Mouse (Mus musculus): Measurements from ENCODE around the gene Aldh3a2.

GRCm38 (mm10) chr11:61183820-61184219, 83.4 kb downstream of the Aldh3a2 start:
- TF ChIP-seq MAX (IDR thresholded peaks at IDR 0.05; ENCODE audit: low read length): no peak
- no peak for TF ChIP-seq USF2 (IDR thresholded peaks at IDR 0.05; ENCODE audit: borderline replicate concordance in 1 of 2, insufficient read depth in 1 of 2, low read depth in 1 of 2, low read length in 2 of 2)
- TF ChIP-seq CTCF (IDR thresholded peaks at IDR 0.05 in 2 of 3, conservative IDR thresholded peaks at IDR 0.05 in 1 of 3; ENCODE audit: control insufficient read depth in 1 of 3, insufficient read depth in 1 of 3, low read depth in 2 of 3, low read length in 3 of 3, poor library complexity in 1 of 3, severe bottlenecking in 1 of 3): no peak
- TF ChIP-seq POLR2A (IDR thresholded peaks at IDR 0.05; ENCODE audit: control insufficient read depth in 1 of 2, insufficient read depth in 1 of 2, low read depth in 1 of 2, low read length in 2 of 2, poor library complexity in 1 of 2): no peak
- TF ChIP-seq USF1 (IDR thresholded peaks at IDR 0.05; ENCODE audit: low read depth, low read length): no peak
- TF ChIP-seq EP300 (IDR thresholded peaks at IDR 0.05; ENCODE audit: low read depth in 1 of 2, low read length in 2 of 2): no peak
- no peak for TF ChIP-seq NRF1 (IDR thresholded peaks at IDR 0.05; ENCODE audit: insufficient read depth, low read depth, low read length, poor library complexity, severe bottlenecking)
- no peak for TF ChIP-seq GABPA (IDR thresholded peaks at IDR 0.05; ENCODE audit: low read depth, low read length)
- no peak for TF ChIP-seq MYC (IDR thresholded peaks at IDR 0.05; ENCODE audit: low read depth, low read length)
- no peak for TF ChIP-seq UBTF (IDR thresholded peaks at IDR 0.05; ENCODE audit: borderline replicate concordance, insufficient read depth, low read depth, low read length)
- no peak for TF ChIP-seq ZC3H11A (IDR thresholded peaks at IDR 0.05; ENCODE audit: low read depth, low read length)
- no peak for TF ChIP-seq ETS1 (IDR thresholded peaks at IDR 0.05; ENCODE audit: low read depth, low read length)
- TF ChIP-seq CHD2 (IDR thresholded peaks at IDR 0.05; ENCODE audit: low read length): no peak

Data from MEL (cell line).